Mouse (Mus musculus) lung, postnatal 4 days (tissue): ENCODE results near the gene Ccdc106.
"Not testable (repeated sequence)": the region's sequence is repeated elsewhere in the genome, so short reads cannot be mapped to it uniquely, and the experiment has no call there.

Source experiments
- DNase-seq, 2 experiments: peaks; one replicate each; pipeline ENCODE4 v3.0.0; 2021

The Ccdc106 gene

GRCm38 (mm10) chr7:5016057-5016456, 4.3 kb upstream of the Ccdc106 start:
- no peak for DNase-seq

- no peak for DNase-seq
Measured at GRCm38 (mm10) chr7:5016920-5017319, 3.4 kb upstream of the Ccdc106 start.

DNA sequence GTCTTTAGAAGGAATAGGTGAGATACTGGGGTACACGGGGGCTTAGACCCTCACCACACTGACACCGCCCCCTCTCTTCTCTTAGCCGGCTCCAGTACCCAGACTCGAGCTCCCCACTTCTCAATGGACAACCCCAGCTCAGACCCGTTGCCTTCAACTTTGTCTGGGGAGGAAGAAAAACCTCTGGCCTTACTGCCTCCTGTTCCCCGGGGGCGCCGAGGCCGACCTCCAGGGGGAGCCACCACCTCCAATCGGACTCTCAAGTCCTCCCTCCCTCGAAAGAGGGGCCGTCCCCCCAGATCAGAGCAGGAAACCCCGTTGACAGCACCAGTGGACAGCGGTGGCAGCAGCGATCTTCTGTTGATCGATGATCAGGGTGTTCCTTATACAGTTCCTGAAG, 3.0 kb upstream of the Ccdc106 start:
- peak in 1 of 2 experiments; percentile 39 for DNase-seq

- no peak for DNase-seq
Measured at GRCm38 (mm10) chr7:5017931-5018330, 2.4 kb upstream of the Ccdc106 start.

- DNase-seq = not testable (repeated sequence)
Measured at GRCm38 (mm10) chr7:5019576-5019975, 777 bp upstream of the Ccdc106 start.

GRCm38 (mm10) chr7:5020685-5021084, 332 bp downstream of the Ccdc106 start:
- DNase-seq = no peak

DNA sequence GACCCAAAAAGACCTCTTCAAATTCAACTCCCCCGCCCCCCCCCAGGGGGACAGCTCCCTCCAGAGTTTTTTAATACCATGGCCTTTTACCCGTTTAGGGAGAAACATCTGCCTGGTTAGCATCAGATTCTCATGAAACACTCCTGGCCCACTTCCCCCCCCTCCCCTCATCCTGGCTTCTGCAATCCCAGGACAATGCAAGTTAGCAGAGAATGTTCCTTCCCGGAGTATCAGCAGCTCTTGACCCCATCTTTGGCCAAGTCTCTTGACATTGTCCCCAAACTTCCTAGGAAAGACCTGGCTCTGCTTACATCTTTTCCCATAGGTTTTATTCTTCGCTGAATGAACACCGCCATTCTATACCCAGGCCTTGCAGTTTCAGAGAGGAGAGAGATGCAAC, 844 bp downstream of the Ccdc106 start:
- DNase-seq = no peak

- no peak for DNase-seq
Measured at GRCm38 (mm10) chr7:5029543-5029942, 9.2 kb downstream of the Ccdc106 start.

DNA sequence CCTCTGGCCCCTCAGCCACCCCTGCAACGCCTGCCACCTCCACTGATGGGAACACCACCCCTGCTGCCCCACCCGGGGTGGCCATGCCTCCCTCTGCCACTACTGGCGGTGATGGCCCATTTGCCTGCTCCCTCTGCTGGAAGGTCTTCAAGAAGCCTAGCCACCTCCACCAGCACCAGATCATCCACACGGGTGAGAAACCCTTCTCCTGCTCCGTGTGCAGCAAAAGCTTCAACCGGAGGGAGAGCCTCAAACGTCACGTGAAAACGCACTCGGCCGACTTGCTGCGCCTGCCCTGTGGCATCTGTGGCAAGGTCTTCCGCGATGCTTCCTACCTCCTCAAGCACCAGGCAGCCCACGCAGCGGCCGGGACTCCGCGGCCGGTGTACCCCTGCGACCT, 9.6 kb downstream of the Ccdc106 start:
- no peak for DNase-seq

DNA sequence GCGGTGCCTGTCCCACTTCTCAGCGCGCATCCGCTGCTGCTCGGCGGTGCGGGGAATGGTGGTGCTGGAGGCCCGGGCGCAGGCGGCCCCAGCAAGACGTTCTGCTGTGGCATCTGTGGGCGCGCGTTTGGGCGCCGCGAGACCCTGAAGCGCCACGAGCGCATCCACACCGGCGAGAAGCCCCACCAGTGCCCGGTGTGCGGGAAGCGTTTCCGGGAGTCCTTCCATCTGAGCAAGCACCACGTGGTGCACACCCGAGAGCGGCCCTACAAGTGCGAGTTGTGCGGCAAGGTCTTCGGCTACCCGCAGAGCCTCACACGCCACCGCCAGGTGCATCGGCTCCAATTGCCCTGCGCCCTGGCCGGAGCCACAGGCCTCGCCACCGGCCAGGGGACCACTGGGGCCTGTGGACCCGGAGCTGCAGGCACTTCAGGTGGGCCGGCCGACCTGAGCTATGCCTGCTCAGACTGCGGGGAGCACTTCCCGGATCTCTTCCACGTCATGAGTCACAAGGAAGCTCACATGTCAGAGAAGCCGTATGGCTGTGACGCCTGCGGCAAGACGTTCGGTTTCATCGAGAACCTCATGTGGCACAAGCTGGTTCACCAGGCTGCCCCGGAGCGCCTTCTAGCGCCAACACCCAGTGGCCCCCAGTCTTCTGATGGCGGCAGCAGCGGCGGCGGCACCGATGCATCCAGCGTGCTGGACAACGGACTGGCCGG, 10.4 kb downstream of the Ccdc106 start:
- no peak for DNase-seq

- no peak for DNase-seq
Measured at GRCm38 (mm10) chr7:5031496-5031895, 11.1 kb downstream of the Ccdc106 start.

DNA sequence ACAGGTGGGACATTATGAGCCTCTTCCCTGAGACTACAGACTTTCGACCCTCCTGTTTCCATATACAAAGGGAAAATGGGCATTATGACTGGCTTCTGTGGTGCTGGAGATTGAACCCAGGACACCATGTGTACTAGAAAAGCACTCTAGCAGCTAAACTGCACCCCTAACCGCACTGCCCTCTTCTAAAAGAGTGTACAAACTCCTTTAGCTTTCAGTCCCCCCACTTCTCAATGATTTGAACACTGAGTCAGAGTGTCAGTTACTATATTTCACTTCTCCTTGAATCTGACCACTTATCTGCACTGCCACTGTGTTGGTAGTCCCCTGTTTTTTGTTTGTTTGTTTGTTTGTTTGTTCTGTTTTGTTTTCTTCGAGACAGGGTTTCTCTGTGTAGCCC, 13.5 kb downstream of the Ccdc106 start, which contains the start of gene 4632433K11Rik:
4632433K11Rik (plus strand) TSS at position 301 of the 400 bp plus-strand sequence.
- DNase-seq = no peak

GRCm38 (mm10) chr7:5035628-5036027, 15.3 kb downstream of the Ccdc106 start:
- DNase-seq = no peak

DNA sequence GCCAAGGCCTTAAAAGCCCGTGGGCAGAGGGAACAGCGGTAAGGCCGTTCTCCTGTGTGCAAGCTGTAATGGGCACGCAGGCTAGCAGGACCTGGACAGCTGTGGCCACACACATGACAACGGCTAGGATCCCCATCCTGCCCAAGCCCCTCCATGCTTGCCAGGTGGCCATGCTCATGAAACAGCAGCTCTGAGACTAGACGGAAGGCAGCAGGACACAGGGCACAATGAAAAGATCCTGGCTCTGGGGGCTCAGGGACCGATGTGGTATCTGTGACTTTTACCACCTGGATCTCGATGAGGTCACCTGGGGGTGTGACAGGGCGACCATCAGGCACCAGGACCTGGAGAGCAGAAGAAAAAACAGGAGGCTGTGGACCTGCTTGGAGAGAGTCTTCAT, 15.8 kb downstream of the Ccdc106 start:
- no peak for DNase-seq

DNA sequence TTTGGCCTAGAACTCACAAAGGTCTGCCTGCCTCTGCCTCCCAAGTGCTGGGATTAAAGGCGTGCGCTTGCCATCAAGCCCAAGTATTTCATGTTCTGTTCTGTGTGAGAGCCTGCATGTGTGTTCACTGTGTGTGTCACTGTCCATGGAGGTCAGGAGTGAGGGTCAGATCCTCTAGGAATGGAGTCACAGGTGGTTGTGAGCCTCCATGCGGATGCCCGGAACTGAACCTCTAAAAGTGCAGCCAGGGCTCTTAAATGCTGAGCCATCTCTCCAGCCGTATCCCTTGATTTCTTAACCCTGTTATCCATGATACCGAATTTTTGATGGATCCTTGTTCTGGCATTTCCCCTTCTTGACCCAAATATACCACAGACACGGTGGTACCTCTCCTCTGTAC, 16.7 kb downstream of the Ccdc106 start:
- DNase-seq = no peak

DNA sequence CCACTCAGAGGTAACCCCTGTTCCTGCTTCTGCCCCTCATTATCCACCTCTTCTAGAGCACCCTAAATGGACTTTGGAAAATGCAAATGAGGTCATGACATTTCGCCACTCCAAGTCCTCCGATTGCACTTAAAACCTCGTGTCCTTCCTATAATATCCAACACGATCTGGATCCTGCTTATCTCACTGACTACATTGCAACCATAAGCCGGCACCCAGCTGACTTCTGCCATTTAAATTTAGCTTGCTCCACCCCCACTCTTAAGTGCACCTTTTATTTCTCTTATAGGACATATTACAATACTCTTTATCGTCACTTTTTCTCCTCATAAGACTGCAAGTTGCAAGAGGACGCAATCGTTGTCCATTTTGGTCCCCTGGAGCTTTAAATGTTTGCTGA, 17.1 kb downstream of the Ccdc106 start:
- DNase-seq = no peak

- peak; percentile 96 for DNase-seq
Measured at GRCm38 (mm10) chr7:5038109-5038732, 17.9 kb downstream of the Ccdc106 start, which contains the start of gene Zfp784. Gene Zfp784, minus strand, starts transcription at chr7:5038446.

- no peak for DNase-seq
Measured at GRCm38 (mm10) chr7:5038940-5039339, 18.6 kb downstream of the Ccdc106 start.

GRCm38 (mm10) chr7:5044981-5045380, 24.6 kb downstream of the Ccdc106 start:
- DNase-seq = no peak

DNA sequence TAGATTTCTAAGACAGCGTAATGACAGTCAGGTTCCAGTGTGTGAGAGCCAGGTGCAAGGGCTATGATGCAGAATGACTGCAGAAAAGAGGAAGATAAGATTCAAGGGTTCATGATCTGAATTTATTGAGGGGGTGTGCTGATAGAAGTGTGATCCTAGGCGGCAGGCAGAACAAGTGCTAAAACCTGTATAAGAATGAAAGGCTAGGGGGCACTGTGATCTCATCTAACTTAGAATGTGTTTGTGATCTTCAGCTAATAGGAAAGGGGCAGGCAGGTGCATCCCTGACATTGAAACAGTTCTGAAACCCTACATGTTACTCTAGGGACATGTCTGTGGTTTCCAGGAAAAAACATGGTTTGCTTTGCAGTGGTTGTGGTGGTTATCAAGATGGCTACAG, 25.8 kb downstream of the Ccdc106 start:
- DNase-seq = no peak

- DNase-seq = peak in 1 of 2 experiments; percentile 53
Measured at GRCm38 (mm10) chr7:5047313-5047712, 27.0 kb downstream of the Ccdc106 start.

GRCm38 (mm10) chr7:5051193-5052192, 31.1 kb downstream of the Ccdc106 start, which contains the start of gene Zfp580:
Gene Zfp580, plus strand, starts transcription at chr7:5051538.
- DNase-seq = peak; percentile 88 to 90

GRCm38 (mm10) chr7:5052438-5052837, 32.1 kb downstream of the Ccdc106 start:
- no peak for DNase-seq
